Mouse (Mus musculus): ENCODE results near the gene Rassf3.

- TF ChIP-seq CTCF (IDR thresholded peaks at IDR 0.05; ENCODE audit: low read depth, low read length) = no peak
- TF ChIP-seq GATA1 (IDR thresholded peaks at IDR 0.05; ENCODE audit: borderline replicate concordance, low read length) = no peak
- TF ChIP-seq TAL1 (conservative IDR thresholded peaks at IDR 0.05; ENCODE audit: low read depth, low read length) = no peak
- no peak for TF ChIP-seq POLR2AphosphoS5 (IDR thresholded peaks at IDR 0.05; ENCODE audit: insufficient replicate concordance, low read depth, low read length)
- no peak for TF ChIP-seq GATA2 (IDR thresholded peaks at IDR 0.05; ENCODE audit: borderline replicate concordance, low read depth, low read length)
Observed at GRCm38 (mm10) chr10:121368783-121369465, 107.2 kb downstream of the Rassf3 start.
